Mouse (Mus musculus): Measurements from ENCODE around the gene Zbtb32. TPM values are rescaled to one million over a fixed set of nuclear protein-coding genes. Genes with fewer than 3 reads are reported as not detected.

The Zbtb32 gene
- total RNA-seq, 1 experiment: 20.8 TPM

Other genes with a start within 250 kb of the Zbtb32 start
- gene Lrfn3, start 236.1 kb downstream of the Zbtb32 start, total RNA-seq (2012; rRNA removed): 2.6 and 4.4 TPM in 2 replicates
- not detected in 2 replicates for gene Tyrobp, start 185.1 kb downstream of the Zbtb32 start, total RNA-seq (2012; rRNA removed)
- not detected in 2 replicates for gene Hcst, start 179.1 kb downstream of the Zbtb32 start, total RNA-seq (2012; rRNA removed)
- 4.2 and 8.2 TPM in 2 replicates for gene Nfkbid, start 177.2 kb downstream of the Zbtb32 start, total RNA-seq (2012; rRNA removed)
- gene Aplp1, start 153.4 kb downstream of the Zbtb32 start, total RNA-seq (2012; rRNA removed): 36.9 and 63.7 TPM in 2 replicates
- 10.7 and 29.8 TPM in 2 replicates for gene Kirrel2, start 141.2 kb downstream of the Zbtb32 start, total RNA-seq (2012; rRNA removed)
- 45.7 and 72.5 TPM in 2 replicates for gene Nphs1, start 140.6 kb downstream of the Zbtb32 start, total RNA-seq (2012; rRNA removed)
- gene Prodh2, start 105.3 kb downstream of the Zbtb32 start, total RNA-seq (2012; rRNA removed): 0.80 and 0.90 TPM in 2 replicates
- gene Arhgap33, start 63.8 kb downstream of the Zbtb32 start, total RNA-seq (2012; rRNA removed): 1.0 and 1.4 TPM in 2 replicates
- 1.6 and 4.1 TPM in 2 replicates for gene Hspb6, start 46.7 kb downstream of the Zbtb32 start, total RNA-seq (2012; rRNA removed)
- 6.8 and 10.8 TPM in 2 replicates for gene Proser3, start 46.6 kb downstream of the Zbtb32 start, total RNA-seq (2012; rRNA removed)
- 12.4 and 15.8 TPM in 2 replicates for gene Lin37, start 39.1 kb downstream of the Zbtb32 start, total RNA-seq (2012; rRNA removed)
- gene U2af1l4, start 35.6 kb downstream of the Zbtb32 start, total RNA-seq (2012; rRNA removed): 56.9 and 65.8 TPM in 2 replicates
- gene Gm49396, start 35.6 kb downstream of the Zbtb32 start, total RNA-seq (2012; rRNA removed): 4.1 and 6.8 TPM in 2 replicates
- gene Psenen, start 35.3 kb downstream of the Zbtb32 start, total RNA-seq (2012; rRNA removed): 64.9 and 65.3 TPM in 2 replicates
- gene Igflr1, start 33.5 kb downstream of the Zbtb32 start, total RNA-seq (2012; rRNA removed): 1.3 and 3.3 TPM in 2 replicates
- gene Kmt2b, start 10.2 kb downstream of the Zbtb32 start, total RNA-seq (2012; rRNA removed): 73.7 and 98.6 TPM in 2 replicates
- 1.8 and 2.5 TPM in 2 replicates for gene Upk1a, start 13.9 kb upstream of the Zbtb32 start, total RNA-seq (2012; rRNA removed)
- 478 and 576 TPM in 2 replicates for gene Cox6b1, start 27.2 kb upstream of the Zbtb32 start, total RNA-seq (2012; rRNA removed)
- gene Etv2, start 36.9 kb upstream of the Zbtb32 start, total RNA-seq (2012; rRNA removed): 1.5 and 2.1 TPM in 2 replicates
- 66.5 and 86.0 TPM in 2 replicates for gene Rbm42, start 51.4 kb upstream of the Zbtb32 start, total RNA-seq (2012; rRNA removed)
- gene Haus5, start 66.1 kb upstream of the Zbtb32 start, total RNA-seq (2012; rRNA removed): 25.1 and 41.4 TPM in 2 replicates
- 0.36 and 0.37 TPM in 2 replicates for gene Pmis2, start 72.7 kb upstream of the Zbtb32 start, total RNA-seq (2012; rRNA removed)
- 1.1 and 2.4 TPM in 2 replicates for gene 2200002J24Rik, start 100.0 kb upstream of the Zbtb32 start, total RNA-seq (2012; rRNA removed)
- 1.4 and 5.0 TPM in 2 replicates for gene Atp4a, start 113.3 kb upstream of the Zbtb32 start, total RNA-seq (2012; rRNA removed)
- 137 and 155 TPM in 2 replicates for gene Tmem147, start 130.6 kb upstream of the Zbtb32 start, total RNA-seq (2012; rRNA removed)
- not detected in 2 replicates for gene Gapdhs, start 144.8 kb upstream of the Zbtb32 start, total RNA-seq (2012; rRNA removed)
- gene Sbsn, start 152.6 kb upstream of the Zbtb32 start, total RNA-seq (2012; rRNA removed): 9.8 and 20.8 TPM in 2 replicates
- gene Dmkn, start 164.8 kb upstream of the Zbtb32 start, total RNA-seq (2012; rRNA removed): 1.9 and 4.9 TPM in 2 replicates
- 3.2 and 4.9 TPM in 2 replicates for gene Krtdap, start 189.0 kb upstream of the Zbtb32 start, total RNA-seq (2012; rRNA removed)
- not detected in 2 replicates for gene Ffar2, start 224.9 kb upstream of the Zbtb32 start, total RNA-seq (2012; rRNA removed)

Data from ES-E14 (cell line).